ENCODE assay signal across 26 mouse cellular contexts in genomic region chr12:35530587-35530986, GRCm38 (mm10). TPM values are rescaled to one million over a fixed set of nuclear protein-coding genes. Genes with fewer than 3 reads are reported as not detected.
DNase-seq lines count a peak whose midpoint lies in the region; ATAC-seq and TF ChIP-seq lines count a peak whose summit lies in the region.
"Had no signal": no experiment of that assay in that cellular context is flagged by ENCODE, and none has a peak within 500 bp of the region (broad histone marks: within the 10 kb centered on the region; RNA-seq: fewer than 3 reads in every experiment).

No protein-coding gene starts in this region.

- no peaks in the 10 kb centered on the region for H3K9me3 ChIP-seq in lung, embryonic 14.5 days (ENCODE audit: low read depth, low read length)
- H3K9me3 ChIP-seq in stomach, postnatal 0 days (ENCODE audit: control insufficient read depth, low read length), result no peaks in the 10 kb centered on the region
- H3K9me3 ChIP-seq: embryonic facial prominence, embryonic 13.5 days; heart, embryonic 10.5 days; heart, embryonic 15.5 days; hindbrain, embryonic 13.5 days; limb, embryonic 12.5 days; liver, embryonic 13.5 days; midbrain, embryonic 13.5 days; neural tube, embryonic 13.5 days had no signal

- intact Hi-C loops in heart, adult 2 months (cut with DNase I), result loop anchor here (5.0 to 10.0 kb wide), 5 partner anchors 68 to 514 kb away; partner anchors contain the start of gene Tspan13
- intact Hi-C loops in heart, postnatal 25 days (cut with DNase I), result loop anchor here (5.0 to 10.0 kb wide), 6 partner anchors 68 to 504 kb away; no protein-coding TSS in a partner anchor

- peaks cover 5% of the 10 kb centered on the region for H3K4me1 ChIP-seq in heart, adult 2 months (ENCODE audit: control insufficient read depth, insufficient read depth, low read length)
- H3K4me1 ChIP-seq in lung, embryonic 14.5 days (ENCODE audit: insufficient read depth), result no peaks in the 10 kb centered on the region
- H3K4me1 ChIP-seq in brown adipose tissue, adult 24 weeks (ENCODE audit: control insufficient read depth, insufficient read depth, insufficient read length, low read length), result peaks cover 11% of the 10 kb centered on the region
- H3K4me1 ChIP-seq in stomach, postnatal 0 days (replicated peaks; ENCODE audit: control insufficient read depth, insufficient read depth), result no peaks in the 10 kb centered on the region
- H3K4me1 ChIP-seq: hindbrain, embryonic 13.5 days; limb, embryonic 12.5 days had no signal

- H3K27ac ChIP-seq in heart, adult 2 months, result peak overlapping the region; percentile 55
- no peak overlapping the region for H3K27ac ChIP-seq in lung, embryonic 14.5 days (ENCODE audit: low read depth)
- peak overlapping the region; percentile 58 for H3K27ac ChIP-seq in brown adipose tissue, adult 24 weeks (replicated peaks; ENCODE audit: low read depth, low read length)
- no peak overlapping the region for H3K27ac ChIP-seq in stomach, postnatal 0 days (replicated peaks)
- H3K27ac ChIP-seq: embryonic facial prominence, embryonic 13.5 days; heart, embryonic 10.5 days; heart, embryonic 15.5 days; hindbrain, embryonic 13.5 days; layer of hippocampus, adult 2 months; left cerebral cortex, adult 2 months; limb, embryonic 12.5 days; liver, embryonic 13.5 days; macrophage; midbrain, embryonic 13.5 days; neural tube, embryonic 13.5 days had no signal

- no peaks in the 10 kb centered on the region for H3K79me2 ChIP-seq in heart, adult 2 months (replicated peaks; ENCODE audit: control insufficient read depth, insufficient read depth, low read length)

- no peaks in the 10 kb centered on the region for H3K27me3 ChIP-seq in heart, adult 2 months (ENCODE audit: control insufficient read depth, insufficient read depth, low read length)
- peaks cover 6% of the 10 kb centered on the region; the same call in 1 of the 2 replicates for H3K27me3 ChIP-seq in lung, embryonic 14.5 days (ENCODE audit: insufficient read depth, low read length)
- no peaks in the 10 kb centered on the region for H3K27me3 ChIP-seq in stomach, postnatal 0 days (ENCODE audit: control insufficient read depth, insufficient read depth, low read length)
- H3K27me3 ChIP-seq: heart, embryonic 15.5 days; liver, embryonic 13.5 days had no signal

- H3K4me3 ChIP-seq in heart, adult 2 months, result no peak overlapping the region
- H3K4me3 ChIP-seq in lung, embryonic 14.5 days (ENCODE audit: low read depth, low read length), result no peak overlapping the region
- H3K4me3 ChIP-seq in brown adipose tissue, adult 24 weeks (ENCODE audit: insufficient read depth, low read depth, low read length), result no peak overlapping the region
- H3K4me3 ChIP-seq in stomach, postnatal 0 days (ENCODE audit: low read depth, low read length), result no peak overlapping the region
- H3K4me3 ChIP-seq: embryonic facial prominence, embryonic 13.5 days; heart, embryonic 10.5 days; heart, embryonic 15.5 days; hindbrain, embryonic 13.5 days; layer of hippocampus, adult 2 months; left cerebral cortex, adult 2 months; limb, embryonic 12.5 days; liver, embryonic 13.5 days; midbrain, embryonic 13.5 days; neural tube, embryonic 13.5 days had no signal

- H3K36me3 ChIP-seq in heart, adult 2 months (ENCODE audit: control insufficient read depth, insufficient read depth, low read length), result peaks cover 9% of the 10 kb centered on the region
- no peaks in the 10 kb centered on the region for H3K36me3 ChIP-seq in lung, embryonic 14.5 days (ENCODE audit: insufficient read depth)
- no peaks in the 10 kb centered on the region for H3K36me3 ChIP-seq in stomach, postnatal 0 days (ENCODE audit: control insufficient read depth, insufficient read depth, low read length)
- H3K36me3 ChIP-seq: embryonic facial prominence, embryonic 13.5 days; heart, embryonic 10.5 days; heart, embryonic 15.5 days; hindbrain, embryonic 13.5 days; limb, embryonic 12.5 days; liver, embryonic 13.5 days; midbrain, embryonic 13.5 days; neural tube, embryonic 13.5 days had no signal

- DNase-seq in heart, adult 2 months, result no peak
- DNase-seq in heart, postnatal 25 days (ENCODE audit: low spot score), result no peak
- DNase-seq in lung, embryonic 14.5 days, result no peak
- DNase-seq in lung, adult 18-20 months, result no peak
- no peak for DNase-seq in stomach, postnatal 0 days (ENCODE audit: low spot score)
- no peak for DNase-seq in urinary bladder, postnatal 25 days (ENCODE audit: low spot score)
- DNase-seq: adrenal gland, postnatal 14 days; cerebellum, adult 18-20 months; cerebellum, postnatal 10 days; heart, postnatal 4 days; kidney, adult 11 months; kidney, postnatal 36 days; liver, embryonic 13.5 days; right cerebral cortex, postnatal 4 days had no signal

- TF ChIP-seq POLR2A in heart, adult 2 months (IDR thresholded peaks at IDR 0.05; ENCODE audit: insufficient read depth, low read depth, low read length), result no peak

- no peak for TF ChIP-seq CTCF in heart, adult 2 months (IDR thresholded peaks at IDR 0.05)
- TF ChIP-seq CTCF in lung, embryonic 14.5 days (IDR thresholded peaks at IDR 0.05; ENCODE audit: low read depth), result no peak
- no peak for TF ChIP-seq CTCF in stomach, postnatal 0 days (IDR thresholded peaks at IDR 0.05; ENCODE audit: low read depth)

- no peak overlapping the region for H3K9ac ChIP-seq in heart, adult 2 months (ENCODE audit: low read depth, low read length)
- no peak overlapping the region for H3K9ac ChIP-seq in lung, embryonic 14.5 days
- H3K9ac ChIP-seq in stomach, postnatal 0 days (ENCODE audit: low read length), result no peak overlapping the region
- H3K9ac ChIP-seq: embryonic facial prominence, embryonic 13.5 days; heart, embryonic 15.5 days; hindbrain, embryonic 13.5 days; limb, embryonic 12.5 days; liver, embryonic 13.5 days; midbrain, embryonic 13.5 days; neural tube, embryonic 13.5 days had no signal

- TF ChIP-seq EP300 in heart, adult 2 months (IDR thresholded peaks at IDR 0.05; ENCODE audit: insufficient read depth, low read depth, low read length), result no peak
- TF ChIP-seq EP300 in stomach, postnatal 0 days (optimal IDR thresholded peaks at IDR 0.05), result no peak

- ATAC-seq in lung, embryonic 14.5 days (ENCODE audit: insufficient read depth), result no peak
- no peak for ATAC-seq in stomach, postnatal 0 days (ENCODE audit: low FRiP score, low TSS enrichment)
- ATAC-seq: forebrain, embryonic 16.5 days; midbrain, embryonic 13.5 days had no signal

- peak overlapping the region; percentile 37; the same call in 1 of the 2 replicates for H3K4me2 ChIP-seq in lung, embryonic 14.5 days
- H3K4me2 ChIP-seq in stomach, postnatal 0 days (replicated peaks; ENCODE audit: low read depth), result peak overlapping the region; percentile 27
- H3K4me2 ChIP-seq: heart, embryonic 15.5 days; hindbrain, embryonic 13.5 days; limb, embryonic 12.5 days; liver, embryonic 13.5 days; midbrain, embryonic 13.5 days; neural tube, embryonic 13.5 days had no signal

RNA-seq across cellular contexts. Expression of gene Ahr, which starts 4.3 kb away (rescaled TPM):
- total RNA-seq in heart, adult 2 months (2021), result 1 to 10 TPM; 2.8 to 5.6 TPM
- polyA plus RNA-seq in heart, adult 2 months (2012; rRNA removed), result 2.6 and 4.3 TPM in 2 replicates
- total RNA-seq in heart, postnatal 25 days (2021), result 1 to 10 TPM; 5.3 to 6.2 TPM
- polyA plus RNA-seq in lung, embryonic 14.5 days (2014; fragmentation: Nextera tagmentation; extraction: Ambion mirVana), result 21.5 and 24.1 TPM in 2 replicates
- polyA plus RNA-seq in brown adipose tissue, adult 24 weeks (2012; ENCODE audit: insufficient read depth, insufficient read length, missing spikeins), result 1.7 and 2.9 TPM in 2 replicates
- polyA plus RNA-seq in stomach, postnatal 0 days (2015; fragmentation: Nextera tagmentation; extraction: Ambion mirVana), result 8.2 and 9.2 TPM in 2 replicates

Comparison
In these comparisons a context has a peak if more than half of its experiments do, and no peak if none do; other contexts are left out.
1. H3K27ac ChIP-seq: peak in heart, adult 2 months (single experiment) and brown adipose tissue, adult 24 weeks (single experiment); none in lung, embryonic 14.5 days (single experiment) and stomach, postnatal 0 days (single experiment).